Mouse (Mus musculus) forebrain, embryonic 13.5 days (tissue): Measurements from ENCODE around the gene Mrpl44. TPM values are rescaled to one million over a fixed set of nuclear protein-coding genes. Genes with fewer than 3 reads are reported as not detected.
A peak's percentile ranks its signal among the peaks of the same experiment; 100 is the strongest.

ENCODE experiments used
- ATAC-seq: fragments of 200-750 bp; cut with Nextera tagmentation; 2 replicates; pipeline ENCODE4 v1.8.0; 2017
- H3K27ac ChIP-seq: fragments of 300-500 bp; sonication (generic); 2 replicates; pipeline ENCODE4 v1.5.1; 2015; ENCODE audit warnings: inconsistent platforms, mild to moderate bottlenecking, moderate library complexity
- H3K27me3 ChIP-seq: fragments of 300-500 bp; sonication (generic); 2 replicates; pipeline ENCODE4 v1.6.1; 2015; ENCODE audit warnings: mild to moderate bottlenecking, inconsistent platforms
- H3K36me3 ChIP-seq: fragments of 300-500 bp; sonication (generic); 2 replicates; pipeline ENCODE4 v1.6.1; 2015; ENCODE audit warnings: mild to moderate bottlenecking, inconsistent platforms; ENCODE audit not compliant: poor library complexity, severe bottlenecking
- H3K4me1 ChIP-seq: fragments of 300-500 bp; sonication (generic); 2 replicates; pipeline ENCODE4 v1.6.1; 2015; ENCODE audit warnings: inconsistent platforms
- H3K4me2 ChIP-seq: fragments of 300-500 bp; sonication (generic); 2 replicates; pipeline ENCODE4 v1.6.1; 2015; ENCODE audit warnings: inconsistent platforms, mild to moderate bottlenecking, moderate library complexity
- H3K4me3 ChIP-seq: fragments of 300-500 bp; sonication (generic); 2 replicates; pipeline ENCODE4 v1.5.1; 2015; ENCODE audit warnings: mild to moderate bottlenecking, inconsistent platforms
- H3K9ac ChIP-seq: fragments of 300-500 bp; sonication (generic); 2 replicates; pipeline ENCODE4 v1.6.1; 2015; ENCODE audit warnings: mild to moderate bottlenecking, inconsistent platforms
- H3K9me3 ChIP-seq: fragments of 300-500 bp; sonication (generic); replicated peaks from 2 replicates; pipeline ENCODE4 v1.6.1; 2016; ENCODE audit warnings: inconsistent platforms
- WGBS: fragments of 180-500 bp; shearing (Covaris S2); methylation state at CpG from one replicate; pipeline ENCODE4 v1.1.7; 2015; 5-methylcytosine and 5-hydroxymethylcytosine counted together
- polyA plus RNA-seq: library from polyadenylated mRNA; unstranded; fragments of >200 nt; fragmentation: Nextera tagmentation; extraction: Ambion mirVana; gene quantifications from 2 replicates; pipeline ENCODE4 v1.2.1, GENCODE M21; 2015

The Mrpl44 gene
- polyA plus RNA-seq, result 49.9 and 53.6 TPM in 2 replicates

DNA sequence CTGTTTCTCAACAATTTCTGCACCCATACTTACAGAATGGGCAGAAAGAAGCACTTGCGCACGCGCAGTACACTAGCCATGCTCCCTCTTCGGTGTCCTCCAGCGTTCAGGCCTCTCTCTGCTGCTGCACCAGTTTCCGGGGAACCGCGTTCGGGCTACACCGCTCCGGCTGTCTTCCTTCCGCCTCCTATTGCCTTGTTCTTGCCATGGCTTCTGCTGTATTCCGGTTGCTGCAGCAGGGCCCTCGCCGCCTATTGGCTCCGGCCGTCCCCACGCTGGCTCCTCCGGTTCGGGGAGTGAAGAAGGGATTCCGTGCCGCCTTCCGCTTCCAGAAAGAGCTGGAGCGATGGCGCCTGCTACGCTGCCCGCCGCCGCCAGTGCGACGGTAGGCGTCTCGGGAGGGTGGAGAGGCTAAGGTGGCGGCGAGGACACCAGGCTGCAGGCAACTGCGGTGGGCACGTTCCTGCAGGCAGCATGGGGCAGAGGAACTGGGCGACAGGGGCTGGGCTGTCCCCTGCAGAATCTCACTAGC lies at the start of gene Mrpl44, which contains the start of gene Wdfy1:
Gene Mrpl44, plus strand, starts transcription at position 92 of the 532 bp plus-strand sequence.
Gene Wdfy1, minus strand, starts transcription at position 217 of the 532 bp plus-strand sequence.
- under 1% methylated on average over 38 of the region's 38 CpGs for WGBS
- peaks cover 31% of the 10 kb centered on the region for H3K36me3 ChIP-seq
- H3K4me1 ChIP-seq, result peaks cover 4% of the 10 kb centered on the region
- H3K9ac ChIP-seq, result peak within 1 kb of the TSS; percentile 91
- H3K4me3 ChIP-seq, result peak within 1 kb of the TSS; percentile 85
- no peaks in the 10 kb centered on the region for H3K27me3 ChIP-seq
- H3K27ac ChIP-seq, result peak within 1 kb of the TSS; percentile 92
- ATAC-seq, result peak; percentile 100
- H3K4me2 ChIP-seq, result peak within 1 kb of the TSS; percentile 57
- no peaks in the 10 kb centered on the region for H3K9me3 ChIP-seq

- no peaks in the 10 kb centered on the region for H3K9me3 ChIP-seq
- no peak overlapping the region for H3K9ac ChIP-seq
- H3K27ac ChIP-seq, result no peak overlapping the region
- no peak for ATAC-seq
- no peaks in the 10 kb centered on the region for H3K27me3 ChIP-seq
- no peak overlapping the region for H3K4me3 ChIP-seq
- no peaks in the 10 kb centered on the region for H3K4me1 ChIP-seq
- H3K4me2 ChIP-seq, result no peak overlapping the region
- 0 out of 2 replicates have a peak, but pooled peaks cover 4% of the 10 kb centered on the region for H3K36me3 ChIP-seq
- 89% methylated on average over 5 of the region's 5 CpGs for WGBS
Observed at GRCm38 (mm10) chr1:79734794-79735193, 41.0 kb upstream of the Mrpl44 start.

- no peak for ATAC-seq
- Histone ChIP-seq H3K9ac (no peak overlapping the region), H3K4me1 (no peaks in the 10 kb centered on the region), H3K36me3 (0 out of 2 replicates have a peak, but pooled peaks cover 4% of the 10 kb centered on the region), H3K4me2 (no peak overlapping the region), H3K27ac (no peak overlapping the region), H3K9me3 (no peaks in the 10 kb centered on the region), H3K27me3 (no peaks in the 10 kb centered on the region), H3K4me3 (no peak overlapping the region)
- WGBS, result 97% methylated on average over 3 of the region's 3 CpGs
Observed at GRCm38 (mm10) chr1:79736408-79736807, 39.4 kb upstream of the Mrpl44 start.

GRCm38 (mm10) chr1:79739726-79740125 lies 36.1 kb upstream of the Mrpl44 start:
- H3K36me3 ChIP-seq, result 0 out of 2 replicates have a peak, but pooled peaks cover 4% of the 10 kb centered on the region
- no peak overlapping the region for H3K4me2 ChIP-seq
- no peak for ATAC-seq
- no peaks in the 10 kb centered on the region for H3K27me3 ChIP-seq
- H3K9ac ChIP-seq, result no peak overlapping the region
- H3K9me3 ChIP-seq, result no peaks in the 10 kb centered on the region
- 93% methylated on average over 2 of the region's 2 CpGs for WGBS
- H3K4me3 ChIP-seq, result no peak overlapping the region
- H3K27ac ChIP-seq, result no peak overlapping the region
- H3K4me1 ChIP-seq, result no peaks in the 10 kb centered on the region

DNA sequence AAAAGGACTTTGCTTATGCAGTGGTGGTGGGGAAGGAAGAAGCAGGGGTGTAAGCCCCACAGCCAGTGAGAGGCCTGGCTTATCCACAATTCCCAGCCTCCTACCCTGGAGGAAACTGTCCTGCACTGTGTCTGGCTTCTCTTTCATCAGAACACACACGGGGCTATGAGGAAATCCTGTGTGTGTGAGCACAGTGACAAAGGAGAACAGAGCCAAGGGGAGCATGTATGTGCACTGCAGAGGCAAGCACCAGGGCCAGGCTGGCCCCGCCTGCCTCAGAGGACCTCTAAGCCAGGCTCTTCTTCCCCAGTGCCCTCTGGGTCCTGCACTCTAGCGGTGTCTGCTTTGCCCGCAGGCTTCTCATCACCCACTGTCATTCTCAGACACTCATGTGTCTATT lies 34.8 kb upstream of the Mrpl44 start:
- H3K27me3 ChIP-seq, result no peaks in the 10 kb centered on the region
- 0 out of 2 replicates have a peak, but pooled peaks cover 4% of the 10 kb centered on the region for H3K36me3 ChIP-seq
- 86% methylated on average over 4 of the region's 4 CpGs for WGBS
- no peak overlapping the region for H3K4me3 ChIP-seq
- H3K9me3 ChIP-seq, result no peaks in the 10 kb centered on the region
- 0 out of 2 replicates have a peak, but pooled peaks have one; percentile 6 for ATAC-seq
- H3K4me2 ChIP-seq, result no peak overlapping the region
- H3K27ac ChIP-seq, result no peak overlapping the region
- H3K4me1 ChIP-seq, result no peaks in the 10 kb centered on the region
- no peak overlapping the region for H3K9ac ChIP-seq

DNA sequence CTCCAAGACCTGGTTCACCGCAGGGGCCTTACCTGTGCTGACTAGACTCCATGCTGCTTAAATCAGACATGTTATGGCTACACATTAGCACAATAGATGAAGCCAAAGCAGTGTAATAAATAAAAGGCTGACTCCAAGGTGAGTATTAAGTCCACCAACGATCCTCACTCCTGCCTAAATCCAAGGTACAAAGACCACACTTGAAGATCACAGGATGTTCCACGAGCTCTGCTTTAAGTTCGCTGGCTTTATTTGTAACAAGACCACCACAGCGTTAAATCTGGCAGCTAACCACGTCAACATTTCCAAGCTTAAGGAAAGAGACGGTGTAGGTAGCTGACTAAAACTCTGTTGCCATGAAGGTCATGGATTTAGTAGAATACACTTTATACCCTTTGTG lies 32.9 kb upstream of the Mrpl44 start:
- 0 out of 2 replicates have a peak, but pooled peaks cover 4% of the 10 kb centered on the region for H3K36me3 ChIP-seq
- no peak overlapping the region for H3K9ac ChIP-seq
- no peaks in the 10 kb centered on the region for H3K4me1 ChIP-seq
- no peaks in the 10 kb centered on the region for H3K9me3 ChIP-seq
- WGBS, result 85% methylated on average over 7 of the region's 7 CpGs
- no peak for ATAC-seq
- no peak overlapping the region for H3K4me2 ChIP-seq
- H3K27ac ChIP-seq, result no peak overlapping the region
- H3K27me3 ChIP-seq, result no peaks in the 10 kb centered on the region
- no peak overlapping the region for H3K4me3 ChIP-seq

DNA sequence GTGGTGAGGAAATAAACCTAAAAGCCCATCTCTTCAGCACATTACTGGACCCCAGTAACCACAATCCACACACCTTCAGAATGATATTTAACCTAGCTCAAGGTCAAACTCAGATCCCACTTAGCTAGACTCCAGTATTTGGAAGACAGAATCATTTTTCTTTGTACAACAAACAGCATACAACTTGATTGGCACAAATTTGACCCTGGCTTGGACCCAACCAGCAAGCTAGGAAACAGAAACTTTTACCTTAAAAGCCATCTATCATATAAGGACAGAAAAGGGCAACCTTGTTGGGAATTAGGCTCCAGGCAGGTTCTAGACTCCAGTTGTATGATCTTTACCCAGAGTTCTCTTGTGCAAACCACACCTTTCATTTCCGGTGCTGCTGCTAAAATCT lies 32.4 kb upstream of the Mrpl44 start:
- Histone ChIP-seq H3K27ac (no peak overlapping the region), H3K9ac (no peak overlapping the region), H3K4me2 (no peak overlapping the region), H3K4me3 (no peak overlapping the region), H3K36me3 (0 out of 2 replicates have a peak, but pooled peaks cover 4% of the 10 kb centered on the region), H3K27me3 (no peaks in the 10 kb centered on the region), H3K9me3 (no peaks in the 10 kb centered on the region), H3K4me1 (no peaks in the 10 kb centered on the region)
- no peak for ATAC-seq
- WGBS, result 92% methylated on average over 1 of the region's 1 CpGs

GRCm38 (mm10) chr1:79746056-79746455 lies 29.8 kb upstream of the Mrpl44 start:
- ATAC-seq, result no peak
- 0 out of 2 replicates have a peak, but pooled peaks cover 4% of the 10 kb centered on the region for H3K9me3 ChIP-seq
- H3K36me3 ChIP-seq, result 0 out of 2 replicates have a peak, but pooled peaks cover 4% of the 10 kb centered on the region
- H3K9ac ChIP-seq, result no peak overlapping the region
- no peaks in the 10 kb centered on the region for H3K4me1 ChIP-seq
- H3K27ac ChIP-seq, result no peak overlapping the region
- no peak overlapping the region for H3K4me3 ChIP-seq
- WGBS, result 89% methylated on average over 4 of the region's 4 CpGs
- H3K4me2 ChIP-seq, result no peak overlapping the region
- H3K27me3 ChIP-seq, result no peaks in the 10 kb centered on the region

DNA sequence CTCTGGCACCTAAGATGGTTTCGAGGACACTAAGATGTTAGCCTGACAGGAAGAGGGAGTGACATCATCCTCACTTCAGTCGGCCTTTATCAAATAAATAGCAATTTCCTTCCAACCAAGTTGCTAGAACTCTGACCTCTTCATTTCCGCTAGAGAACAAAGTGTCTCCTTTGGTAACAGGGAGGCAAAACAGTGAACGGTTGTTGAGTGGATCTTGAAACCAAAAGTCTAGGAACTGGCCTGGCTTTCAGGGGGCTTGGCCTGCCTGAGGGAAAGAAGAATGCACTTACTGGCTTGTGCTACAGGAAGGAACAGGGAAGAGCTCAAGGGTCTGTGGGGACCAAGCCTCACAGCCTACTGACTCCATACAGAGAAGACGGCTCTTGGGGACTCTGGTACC lies 24.6 kb upstream of the Mrpl44 start:
- no peaks in the 10 kb centered on the region for H3K27me3 ChIP-seq
- no peak for ATAC-seq
- H3K4me1 ChIP-seq, result no peaks in the 10 kb centered on the region
- H3K4me2 ChIP-seq, result no peak overlapping the region
- no peak overlapping the region for H3K4me3 ChIP-seq
- 87% methylated on average over 5 of the region's 5 CpGs for WGBS
- no peak overlapping the region for H3K27ac ChIP-seq
- H3K9ac ChIP-seq, result no peak overlapping the region
- H3K9me3 ChIP-seq, result 0 out of 2 replicates have a peak, but pooled peaks cover 4% of the 10 kb centered on the region
- 0 out of 2 replicates have a peak, but pooled peaks cover 7% of the 10 kb centered on the region for H3K36me3 ChIP-seq

GRCm38 (mm10) chr1:79752015-79752695 lies 23.7 kb upstream of the Mrpl44 start:
- Histone ChIP-seq H3K4me1 (no peaks in the 10 kb centered on the region), H3K4me3 (no peak overlapping the region), H3K9me3 (0 out of 2 replicates have a peak, but pooled peaks cover 4% of the 10 kb centered on the region), H3K36me3 (0 out of 2 replicates have a peak, but pooled peaks cover 7% of the 10 kb centered on the region), H3K9ac (no peak overlapping the region), H3K27me3 (no peaks in the 10 kb centered on the region), H3K27ac (no peak overlapping the region), H3K4me2 (no peak overlapping the region)
- 90% methylated on average over 7 of the region's 7 CpGs for WGBS
- ATAC-seq, result no peak

GRCm38 (mm10) chr1:79752714-79753340 lies 23.0 kb upstream of the Mrpl44 start:
- 0 out of 2 replicates have a peak, but pooled peaks cover 4% of the 10 kb centered on the region for H3K9me3 ChIP-seq
- H3K4me3 ChIP-seq, result no peak overlapping the region
- no peak for ATAC-seq
- WGBS, result 88% methylated on average over 4 of the region's 4 CpGs
- no peak overlapping the region for H3K9ac ChIP-seq
- H3K27ac ChIP-seq, result no peak overlapping the region
- no peak overlapping the region for H3K4me2 ChIP-seq
- H3K27me3 ChIP-seq, result no peaks in the 10 kb centered on the region
- no peaks in the 10 kb centered on the region for H3K4me1 ChIP-seq
- 0 out of 2 replicates have a peak, but pooled peaks cover 7% of the 10 kb centered on the region for H3K36me3 ChIP-seq

DNA sequence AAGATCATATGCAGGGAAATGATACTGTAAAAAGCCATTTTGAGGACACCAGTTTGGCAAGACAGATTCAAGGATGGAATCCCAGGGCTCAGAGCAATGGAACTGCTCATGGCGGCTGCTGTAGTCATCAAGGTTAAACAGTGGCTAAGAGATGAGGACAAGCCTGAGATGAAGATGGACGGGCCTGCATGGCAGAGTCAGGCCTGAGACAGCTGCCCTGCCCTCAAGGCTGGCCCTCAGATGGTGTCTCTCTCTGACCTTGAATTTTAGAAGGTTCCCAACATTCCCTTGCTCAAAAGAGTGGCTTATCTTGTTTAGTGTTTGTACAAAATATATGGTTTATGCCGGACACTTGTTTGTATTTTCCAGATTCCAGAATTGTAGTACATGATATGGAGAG lies 22.4 kb upstream of the Mrpl44 start:
- ATAC-seq, result no peak
- 89% methylated on average over 3 of the region's 3 CpGs for whole genome bisulfite sequencing

More for the DNA sequence above, 22.4 kb upstream of the Mrpl44 start:
- Histone ChIP-seq H3K27me3 (no peaks in the 10 kb centered on the region), H3K4me1 (no peaks in the 10 kb centered on the region), H3K36me3 (0 out of 2 replicates have a peak, but pooled peaks cover 7% of the 10 kb centered on the region), H3K9ac (no peak overlapping the region), H3K4me2 (no peak overlapping the region), H3K4me3 (no peak overlapping the region), H3K9me3 (0 out of 2 replicates have a peak, but pooled peaks cover 4% of the 10 kb centered on the region), H3K27ac (no peak overlapping the region)
